Mouse (Mus musculus): Measurements from ENCODE around the gene Fbxo39.
A peak's percentile ranks its signal among the peaks of the same experiment; 100 is the strongest.

Fbxo39 gene

GRCm38 (mm10) chr11:72314151-72314895, at the start of gene Fbxo39:
TSS of gene Fbxo39 (plus strand) at chr11:72314444.
- no peak for DNase-seq

- DNase-seq, result peak; percentile 10
These were observed 48.8 kb upstream of the Fbxo39 start for GRCm38 (mm10) chr11:72265483-72265882.

- peak; percentile 15 for DNase-seq
These were observed 47.9 kb upstream of the Fbxo39 start for GRCm38 (mm10) chr11:72266207-72266959.

- DNase-seq, result no peak
These were observed 47.2 kb upstream of the Fbxo39 start, which contains the start of gene Slc13a5 for GRCm38 (mm10) chr11:72266960-72267560. TSS of gene Slc13a5 (minus strand) at chr11:72267222.

GRCm38 (mm10) chr11:72271761-72272160, 42.5 kb upstream of the Fbxo39 start:
- DNase-seq, result no peak

GRCm38 (mm10) chr11:72273341-72273740, 40.9 kb upstream of the Fbxo39 start:
- no peak for DNase-seq

GRCm38 (mm10) chr11:72281143-72281851, 32.9 kb upstream of the Fbxo39 start:
- DNase-seq, result no peak

- DNase-seq, result no peak
These were observed 32.3 kb upstream of the Fbxo39 start for GRCm38 (mm10) chr11:72281852-72282400.

GRCm38 (mm10) chr11:72283486-72284224, 30.6 kb upstream of the Fbxo39 start:
- no peak for DNase-seq

GRCm38 (mm10) chr11:72284532-72285182, 29.6 kb upstream of the Fbxo39 start:
- DNase-seq, result no peak

- DNase-seq, result no peak
These were observed 28.2 kb upstream of the Fbxo39 start for GRCm38 (mm10) chr11:72285971-72286480.

GRCm38 (mm10) chr11:72286651-72287050, 27.6 kb upstream of the Fbxo39 start:
- no peak for DNase-seq

GRCm38 (mm10) chr11:72287126-72287525, 27.1 kb upstream of the Fbxo39 start:
- no peak for DNase-seq

- no peak for DNase-seq
These were observed 26.7 kb upstream of the Fbxo39 start for GRCm38 (mm10) chr11:72287543-72287942.

GRCm38 (mm10) chr11:72293116-72293515, 21.1 kb upstream of the Fbxo39 start:
- DNase-seq, result no peak

GRCm38 (mm10) chr11:72301334-72301733, 12.9 kb upstream of the Fbxo39 start, which contains the start of gene Xaf1:
TSS of gene Xaf1 (plus strand) at chr11:72301629.
- no peak for DNase-seq

- DNase-seq, result peak; percentile 80
These were observed 12.0 kb upstream of the Fbxo39 start for GRCm38 (mm10) chr11:72302230-72302629.

- DNase-seq, result no peak
These were observed 6.8 kb upstream of the Fbxo39 start for GRCm38 (mm10) chr11:72307461-72307860.

- DNase-seq, result no peak
These were observed 5.3 kb upstream of the Fbxo39 start for GRCm38 (mm10) chr11:72308982-72309381.

- no peak for DNase-seq
These were observed 3.8 kb upstream of the Fbxo39 start for GRCm38 (mm10) chr11:72310491-72310890.

GRCm38 (mm10) chr11:72311355-72312001, 2.8 kb upstream of the Fbxo39 start:
- no peak for DNase-seq
